Mouse (Mus musculus) G1E (cell line): ENCODE measurements around the gene Tmem203. TPM values are rescaled to one million over a fixed set of nuclear protein-coding genes. Genes with fewer than 3 reads are reported as not detected.

ENCODE experiments used
- ATAC-seq: 2 replicates; pipeline ENCODE4 v1.8.0; 2016; ENCODE audit warnings: mild to moderate bottlenecking; ENCODE audit not compliant: insufficient number of reproducible peaks, poor library complexity, low FRiP score, severe bottlenecking; ENCODE audit errors: extremely low read depth
- DNase-seq: peaks from one replicate; pipeline ENCODE4 v3.0.0; 2012; ENCODE audit warnings: low spot score
- H3K27me3 ChIP-seq: 2 replicates; pipeline ENCODE4 v1.6.1; 2012; ENCODE audit warnings: mild to moderate bottlenecking, low read length, inconsistent platforms; ENCODE audit not compliant: insufficient read depth
- H3K36me3 ChIP-seq: replicated peaks from 2 replicates; pipeline ENCODE3; 2012; ENCODE audit warnings: mild to moderate bottlenecking, inconsistent platforms
- H3K4me1 ChIP-seq: 2 replicates; pipeline ENCODE4 v1.6.1; 2012; ENCODE audit warnings: low read depth, low read length, inconsistent platforms, mixed read lengths; ENCODE audit not compliant: insufficient read depth
- H3K4me3 ChIP-seq: 2 replicates; pipeline ENCODE4 v1.5.1; 2012; ENCODE audit warnings: low read depth, mild to moderate bottlenecking, inconsistent platforms, low read length, moderate library complexity, mixed read lengths
- H3K9me3 ChIP-seq: replicated peaks from 2 replicates; pipeline ENCODE4 v1.6.1; 2012; ENCODE audit warnings: inconsistent platforms
- CTCF ChIP-seq: IDR thresholded peaks from 2 replicates; pipeline ENCODE4 v1.5.1; 2012; ENCODE audit warnings: low read depth, low read length, inconsistent platforms, mixed read lengths
- GATA1 ChIP-seq: IDR thresholded peaks from 2 replicates; pipeline ENCODE4 v1.6.1; 2012; ENCODE audit warnings: borderline replicate concordance, low read length, inconsistent platforms, mixed read lengths
- GATA2 ChIP-seq: IDR thresholded peaks from 2 replicates; pipeline ENCODE4 v1.6.1; 2012; ENCODE audit warnings: low read depth, low read length, inconsistent platforms, borderline replicate concordance
- POLR2AphosphoS5 ChIP-seq: IDR thresholded peaks from 2 replicates; pipeline ENCODE4 v1.6.1; 2012; ENCODE audit warnings: low read depth, low read length, inconsistent platforms; ENCODE audit not compliant: insufficient replicate concordance
- TAL1 ChIP-seq: conservative IDR thresholded peaks from 2 replicates; pipeline ENCODE4 v1.6.1; 2012; ENCODE audit warnings: low read depth, low read length, inconsistent platforms, mixed read lengths
- polyA plus RNA-seq: library from polyadenylated mRNA; stranded (reverse); fragments of >175 nt; gene quantifications from 2 replicates; pipeline ENCODE4 v1.2.3, GENCODE M21; 2012
- total RNA-seq, 2 experiments: library from RNA; stranded (forward) in 1 of 2; stranded (reverse) in 1 of 2; fragments of 200-1000 nt in 1 of 2; fragments of >200 nt in 1 of 2; fragmentation: Nextera tagmentation in 1 of 2; gene quantifications; 2 replicates each; pipeline ENCODE4 v1.2.3; 2014 to 2017

Tmem203 gene
- total and polyA plus RNA-seq, 3 experiments: 7.8 to 15.5 (median 14.6) TPM

GRCm38 (mm10) chr2:25258887-25259286, 3.6 kb downstream of the Tmem203 start:
- H3K27me3 ChIP-seq: no peaks in the 10 kb centered on the region
- no peak overlapping the region for H3K4me3 ChIP-seq
- DNase-seq (no peak), ATAC-seq (no peak)
- TF ChIP-seq TAL1: no peak
- TF ChIP-seq GATA2: no peak
- TF ChIP-seq CTCF: peak; percentile 46; the same call in 1 of the 2 replicates
- no peak for TF ChIP-seq POLR2AphosphoS5
- peaks cover 48% of the 10 kb centered on the region for H3K4me1 ChIP-seq
- peaks cover 20% of the 10 kb centered on the region for H3K36me3 ChIP-seq
- no peaks in the 10 kb centered on the region for H3K9me3 ChIP-seq

DNA sequence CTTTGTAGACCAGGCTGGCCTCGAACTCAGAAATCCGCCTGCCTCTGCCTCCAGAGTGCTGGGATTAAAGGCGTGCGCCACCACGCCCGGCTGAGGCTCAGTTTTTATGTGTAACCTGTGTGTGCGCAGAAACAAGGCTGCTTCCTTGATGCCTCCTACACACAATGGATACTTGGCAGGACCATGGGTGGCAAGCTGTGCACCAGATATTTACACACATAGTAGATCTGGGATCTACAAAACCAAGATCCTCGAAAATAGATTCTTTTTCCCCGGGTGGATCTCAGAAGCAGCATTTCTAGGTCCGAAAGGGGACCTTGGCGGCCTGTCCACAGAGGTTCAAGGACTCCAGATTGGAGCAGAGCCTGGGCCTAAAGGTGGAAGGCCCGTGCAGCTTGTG, 6.6 kb downstream of the Tmem203 start:
- Histone ChIP-seq H3K27me3 (no peaks in the 10 kb centered on the region), H3K4me3 (peak overlapping the region; percentile 89), H3K36me3 (peaks cover 43% of the 10 kb centered on the region), H3K4me1 (peaks cover 65% of the 10 kb centered on the region), H3K9me3 (no peaks in the 10 kb centered on the region)
- DNase-seq: no peak
- no peak for ATAC-seq
- TF ChIP-seq POLR2AphosphoS5 (no peak), GATA2 (no peak), CTCF (no peak), TAL1 (no peak), GATA1 (no peak)

DNA sequence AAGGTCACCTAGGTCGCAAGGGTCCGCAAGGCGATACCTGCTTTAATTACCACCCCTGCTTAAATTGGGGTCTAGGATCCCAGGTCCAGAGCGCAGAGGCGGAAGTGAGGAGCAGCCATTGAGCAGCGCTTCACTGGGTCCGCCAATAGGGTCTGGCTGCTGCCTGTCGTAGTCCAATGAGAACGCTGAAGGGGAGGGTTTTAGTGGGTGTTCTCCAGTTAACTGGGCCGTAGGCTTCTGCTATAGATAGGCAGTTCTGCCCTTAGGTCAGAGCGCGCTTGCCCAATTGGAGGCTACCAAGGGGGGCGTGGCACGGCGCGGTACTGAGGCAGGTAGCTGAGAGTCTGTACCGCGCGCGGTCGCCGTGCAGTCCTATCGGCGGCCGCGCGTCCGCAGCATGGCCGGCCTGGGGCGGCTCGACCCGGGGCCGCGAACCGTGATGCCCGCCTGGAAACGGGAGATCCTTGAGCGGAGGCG, 7.1 kb downstream of the Tmem203 start, which contains the start of gene Tprn:
Gene Tprn, plus strand, starts transcription at position 328 of the 477 bp plus-strand sequence.
- no peaks in the 10 kb centered on the region for H3K9me3 ChIP-seq
- peaks cover 45% of the 10 kb centered on the region for H3K36me3 ChIP-seq
- DNase-seq (peak; percentile 99), ATAC-seq (peak; percentile 98)
- H3K4me3 ChIP-seq: peak within 1 kb of the TSS; percentile 89
- TF ChIP-seq CTCF (no peak), GATA2 (no peak), TAL1 (no peak), GATA1 (no peak), POLR2AphosphoS5 (no peak)
- peaks cover 66% of the 10 kb centered on the region for H3K4me1 ChIP-seq
- no peaks in the 10 kb centered on the region for H3K27me3 ChIP-seq

DNA sequence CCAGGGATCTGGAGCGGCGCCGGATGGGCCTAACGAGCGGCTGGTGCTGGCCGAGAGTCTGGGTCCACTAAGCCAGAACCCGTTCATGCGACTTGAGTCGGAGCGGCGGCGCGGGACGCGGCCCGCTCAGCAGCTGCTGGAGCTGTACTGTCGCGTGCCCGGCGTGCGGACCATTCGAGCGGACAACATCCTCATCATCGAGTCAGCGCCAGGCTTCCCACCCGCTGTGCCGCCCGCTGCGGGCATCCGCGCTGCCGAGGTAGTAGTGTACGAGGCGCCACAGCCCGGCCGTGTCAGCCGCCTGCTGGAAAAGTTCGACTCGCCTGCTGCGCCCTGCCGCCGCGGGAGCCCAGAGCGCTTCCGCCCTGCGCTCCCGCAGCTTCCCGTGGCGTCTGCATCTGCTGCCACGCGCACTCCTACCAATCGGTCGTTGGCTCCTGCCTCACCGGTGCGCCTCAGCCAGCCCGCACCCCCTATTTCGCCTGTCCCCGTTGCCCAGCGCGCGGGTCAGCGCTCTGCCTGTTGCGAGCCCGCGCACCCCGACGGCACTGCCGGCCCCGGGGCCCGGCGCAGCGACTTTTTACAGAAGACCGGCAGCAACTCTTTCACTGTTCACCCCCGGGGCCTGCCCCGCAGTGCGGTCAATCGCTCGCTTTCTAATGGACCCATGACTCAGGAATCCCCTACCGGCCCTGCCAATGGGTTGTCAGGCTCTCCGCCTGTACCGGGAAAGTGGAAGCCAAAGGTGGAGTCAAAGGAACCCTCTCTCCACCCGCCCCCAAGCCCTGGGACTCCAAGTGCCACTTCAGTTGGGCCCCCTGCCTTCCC, 7.8 kb downstream of the Tmem203 start:
- Histone ChIP-seq H3K4me3 (peak overlapping the region; percentile 89), H3K36me3 (peaks cover 52% of the 10 kb centered on the region), H3K4me1 (peaks cover 70% of the 10 kb centered on the region), H3K27me3 (no peaks in the 10 kb centered on the region), H3K9me3 (no peaks in the 10 kb centered on the region)
- TF ChIP-seq CTCF (no peak), POLR2AphosphoS5 (no peak), TAL1 (no peak), GATA2 (no peak), GATA1 (no peak)
- no peak for DNase-seq
- no peak for ATAC-seq

DNA sequence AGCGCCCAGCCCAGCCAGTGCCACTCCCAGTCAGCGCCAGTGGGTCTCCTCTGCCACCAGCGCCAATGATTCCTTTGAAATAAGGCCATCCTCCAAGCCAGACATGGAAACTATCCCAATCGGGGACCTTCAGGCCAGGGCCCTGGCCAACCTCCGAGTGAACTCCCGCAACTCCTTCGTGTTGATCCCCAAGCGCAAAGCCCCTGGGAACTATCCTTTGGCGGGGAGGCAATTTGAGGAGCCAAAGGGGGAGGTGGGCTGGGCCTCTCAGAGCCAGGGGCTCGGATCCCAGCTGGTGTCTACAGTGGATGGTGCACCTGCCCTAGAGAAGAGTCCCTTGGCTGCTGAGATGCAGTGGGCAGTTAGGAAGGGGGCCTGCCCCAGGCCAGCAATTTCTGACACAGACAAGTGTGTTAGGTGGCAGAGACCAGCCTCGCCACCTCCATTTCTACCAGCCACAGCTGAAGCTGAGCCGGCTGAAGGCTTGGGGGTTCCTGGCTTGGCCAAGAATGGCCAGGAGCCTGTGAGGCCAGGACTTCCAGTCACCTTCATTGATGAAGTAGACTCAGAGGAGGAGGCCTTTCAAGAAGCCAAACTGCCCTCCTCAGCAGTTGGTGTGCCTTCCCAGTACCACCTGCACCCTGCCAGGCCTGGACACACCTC, 8.5 kb downstream of the Tmem203 start:
- Histone ChIP-seq H3K27me3 (no peaks in the 10 kb centered on the region), H3K9me3 (no peaks in the 10 kb centered on the region), H3K4me1 (peaks cover 74% of the 10 kb centered on the region), H3K36me3 (peaks cover 56% of the 10 kb centered on the region), H3K4me3 (peak overlapping the region; percentile 89)
- no peak for TF ChIP-seq CTCF
- no peak for TF ChIP-seq POLR2AphosphoS5
- DNase-seq (no peak), ATAC-seq (no peak)

DNA sequence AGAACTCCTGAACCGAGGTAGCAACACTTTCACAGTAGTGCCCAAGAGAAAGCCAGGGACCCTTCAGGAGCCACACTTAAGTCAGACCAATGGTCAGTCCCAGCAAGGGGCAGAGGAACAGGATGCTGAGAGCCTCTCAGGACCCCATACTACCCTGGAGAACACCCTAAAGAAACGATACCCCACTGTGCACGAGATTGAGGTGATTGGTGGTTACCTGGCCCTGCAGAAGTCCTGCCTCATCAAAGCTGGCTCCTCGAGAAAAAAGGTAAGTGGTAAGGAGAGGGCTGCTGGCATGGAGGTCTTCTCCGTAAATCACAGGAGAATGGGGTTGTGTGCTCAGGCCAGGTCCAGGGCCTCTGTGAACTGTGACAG, 9.0 kb downstream of the Tmem203 start:
- TF ChIP-seq POLR2AphosphoS5 (no peak), TAL1 (no peak), GATA1 (no peak), GATA2 (no peak), CTCF (no peak)
- no peak for DNase-seq
- H3K4me1 ChIP-seq: peaks cover 79% of the 10 kb centered on the region
- H3K4me3 ChIP-seq: peak overlapping the region; percentile 89; the same call in 1 of the 2 replicates
- no peaks in the 10 kb centered on the region for H3K9me3 ChIP-seq
- ATAC-seq: no peak
- H3K27me3 ChIP-seq: no peaks in the 10 kb centered on the region
- H3K36me3 ChIP-seq: peaks cover 60% of the 10 kb centered on the region
